Mouse (Mus musculus) midbrain, embryonic 14.5 days (tissue): ENCODE measurements around the gene Rnf157. TPM values are rescaled to one million over a fixed set of nuclear protein-coding genes. Genes with fewer than 3 reads are reported as not detected.
"Not testable (repeated sequence)": the region's sequence is repeated elsewhere in the genome, so short reads cannot be mapped to it uniquely, and the experiment has no call there.

Source experiments
- ATAC-seq: fragments of 200-750 bp; cut with Nextera tagmentation; 2 replicates; pipeline ENCODE4 v1.8.0; 2017; ENCODE audit warnings: moderate number of reproducible peaks, moderate library complexity; ENCODE audit not compliant: low FRiP score, low TSS enrichment
- DNase-seq: peaks from one replicate; pipeline ENCODE4 v3.0.0-alpha.2; 2015
- H3K27ac ChIP-seq: fragments of 300-500 bp; sonication (generic); replicated peaks from 2 replicates; pipeline ENCODE4 v1.5.1; 2014; ENCODE audit warnings: mild to moderate bottlenecking, low read depth, low read length, moderate library complexity
- H3K27me3 ChIP-seq: fragments of 300-500 bp; sonication (generic); 2 replicates; pipeline ENCODE4 v1.6.1; 2014; ENCODE audit warnings: low read length, control low read depth, mixed read lengths; ENCODE audit not compliant: control insufficient read depth, insufficient read depth
- H3K36me3 ChIP-seq: fragments of 300-500 bp; sonication (generic); 2 replicates; pipeline ENCODE4 v1.6.1; 2014; ENCODE audit warnings: low read length, control low read depth; ENCODE audit not compliant: control insufficient read depth, insufficient read depth
- H3K4me1 ChIP-seq: fragments of 300-500 bp; sonication (generic); 2 replicates; pipeline ENCODE4 v1.6.1; 2014; ENCODE audit warnings: mild to moderate bottlenecking, antibody characterized with exemption, low read length, control low read depth; ENCODE audit not compliant: control insufficient read depth, insufficient read depth
- H3K4me2 ChIP-seq: fragments of 300-500 bp; sonication (generic); 2 replicates; pipeline ENCODE4 v1.6.1; 2014; ENCODE audit warnings: mild to moderate bottlenecking, low read length, moderate library complexity
- H3K4me3 ChIP-seq: fragments of 300-500 bp; sonication (generic); replicated peaks from 2 replicates; pipeline ENCODE4 v1.5.1; 2014; ENCODE audit warnings: low read depth, low read length
- H3K9ac ChIP-seq: fragments of 300-500 bp; sonication (generic); replicated peaks from 2 replicates; pipeline ENCODE4 v1.6.1; 2014; ENCODE audit warnings: mild to moderate bottlenecking, low read length, moderate library complexity
- H3K9me3 ChIP-seq: fragments of 300-500 bp; sonication (generic); 2 replicates; pipeline ENCODE4 v1.6.1; 2016; ENCODE audit warnings: low read length, control low read depth, mixed read lengths; ENCODE audit not compliant: control insufficient read depth
- whole genome bisulfite sequencing: fragments of 180-500 bp; shearing (Covaris S2); extraction: QIAGEN DNeasy Blood & Tissue Kit; methylation state at CpG from one replicate; pipeline ENCODE4 v1.1.7; 2014; 5-methylcytosine and 5-hydroxymethylcytosine counted together
- polyA plus RNA-seq: library from polyadenylated mRNA; unstranded; fragments of >200 nt; fragmentation: Nextera tagmentation; extraction: Ambion mirVana; gene quantifications from 2 replicates; pipeline ENCODE4 v1.2.1, GENCODE M21; 2014

Gene Rnf157
- polyA plus RNA-seq, 1 experiment from 2014 or later: 50.2 TPM

GRCm38 (mm10) chr11:116430723-116431427 lies 18.0 kb upstream of the Rnf157 start:
- Histone ChIP-seq H3K9ac (no peak overlapping the region), H3K4me2 (peak overlapping the region; percentile 5; the same call in 1 of the 2 replicates), H3K36me3 (peaks cover 2% of the 10 kb centered on the region), H3K9me3 (no peaks in the 10 kb centered on the region), H3K27me3 (no peaks in the 10 kb centered on the region), H3K4me1 (peaks cover 8% of the 10 kb centered on the region), H3K27ac (no peak overlapping the region), H3K4me3 (no peak overlapping the region)
- no peak for DNase-seq
- no peak for ATAC-seq
- 35% methylated on average over 22 of the region's 22 CpGs for WGBS

- no peak overlapping the region for H3K4me3 ChIP-seq
- WGBS: 86% methylated on average over 9 of the region's 9 CpGs
- H3K9me3 ChIP-seq: no peaks in the 10 kb centered on the region
- no peaks in the 10 kb centered on the region for H3K27me3 ChIP-seq
- no peak overlapping the region for H3K9ac ChIP-seq
- H3K27ac ChIP-seq: no peak overlapping the region
- DNase-seq: no peak
- H3K4me1 ChIP-seq: 0 out of 2 replicates have a peak, but pooled peaks cover under 1% of the 10 kb centered on the region
- H3K36me3 ChIP-seq: no peaks in the 10 kb centered on the region
- no peak overlapping the region for H3K4me2 ChIP-seq
- ATAC-seq: no peak
Measured at GRCm38 (mm10) chr11:116429862-116430613, 17.2 kb upstream of the Rnf157 start.

GRCm38 (mm10) chr11:116428872-116429859 lies 16.3 kb upstream of the Rnf157 start:
- no peak overlapping the region for H3K9ac ChIP-seq
- H3K36me3 ChIP-seq: no peaks in the 10 kb centered on the region
- no peak overlapping the region for H3K4me3 ChIP-seq
- no peak for DNase-seq
- H3K27ac ChIP-seq: no peak overlapping the region
- H3K27me3 ChIP-seq: no peaks in the 10 kb centered on the region
- H3K9me3 ChIP-seq: no peaks in the 10 kb centered on the region
- no peaks in the 10 kb centered on the region for H3K4me1 ChIP-seq
- H3K4me2 ChIP-seq: no peak overlapping the region
- 58% methylated on average over 13 of the region's 13 CpGs for WGBS
- ATAC-seq: no peak

GRCm38 (mm10) chr11:116426852-116427575 lies 14.2 kb upstream of the Rnf157 start:
- H3K36me3 ChIP-seq: no peaks in the 10 kb centered on the region
- H3K27ac ChIP-seq: no peak overlapping the region
- WGBS: 84% methylated on average over 6 of the region's 6 CpGs
- H3K9me3 ChIP-seq: no peaks in the 10 kb centered on the region
- no peak overlapping the region for H3K4me3 ChIP-seq
- ATAC-seq: no peak
- H3K4me2 ChIP-seq: no peak overlapping the region
- no peaks in the 10 kb centered on the region for H3K27me3 ChIP-seq
- no peak overlapping the region for H3K9ac ChIP-seq
- DNase-seq: no peak
- H3K4me1 ChIP-seq: no peaks in the 10 kb centered on the region

GRCm38 (mm10) chr11:116426328-116426727 lies 13.5 kb upstream of the Rnf157 start:
- not testable (repeated sequence) for H3K36me3 ChIP-seq, ATAC-seq, DNase-seq, H3K9ac ChIP-seq, H3K4me2 ChIP-seq, H3K4me1 ChIP-seq, H3K9me3 ChIP-seq, H3K27me3 ChIP-seq, H3K4me3 ChIP-seq, H3K27ac ChIP-seq
- WGBS: 89% methylated on average over 11 of the region's 11 CpGs

- H3K9me3 ChIP-seq: no peaks in the 10 kb centered on the region
- no peaks in the 10 kb centered on the region for H3K27me3 ChIP-seq
- ATAC-seq: no peak
- 57% methylated on average over 8 of the region's 8 CpGs for WGBS
- no peak overlapping the region for H3K4me3 ChIP-seq
- no peak overlapping the region for H3K4me2 ChIP-seq
- H3K36me3 ChIP-seq: no peaks in the 10 kb centered on the region
- H3K27ac ChIP-seq: no peak overlapping the region
- no peak for DNase-seq
- H3K4me1 ChIP-seq: no peaks in the 10 kb centered on the region
- H3K9ac ChIP-seq: no peak overlapping the region
Measured at GRCm38 (mm10) chr11:116424621-116425407, 12.0 kb upstream of the Rnf157 start.

- Histone ChIP-seq H3K36me3 (no peaks in the 10 kb centered on the region), H3K4me3 (no peak overlapping the region), H3K4me2 (no peak overlapping the region), H3K9ac (no peak overlapping the region), H3K27ac (no peak overlapping the region), H3K9me3 (no peaks in the 10 kb centered on the region), H3K27me3 (no peaks in the 10 kb centered on the region), H3K4me1 (no peaks in the 10 kb centered on the region)
- DNase-seq: no peak
- ATAC-seq: no peak
- 86% methylated on average over 10 of the region's 10 CpGs for WGBS
Measured at GRCm38 (mm10) chr11:116423782-116424620, 11.2 kb upstream of the Rnf157 start.
